Mouse (Mus musculus) MEL (cell line): ENCODE data around the gene Cracr2a. TPM values are rescaled to one million over a fixed set of nuclear protein-coding genes. Genes with fewer than 3 reads are reported as not detected.

Source experiments
- DNase-seq: peaks from one replicate; pipeline ENCODE4 v3.0.0; 2011; ENCODE audit warnings: low read depth, low spot score
- H3K27ac ChIP-seq: 2 replicates; pipeline ENCODE4 v1.5.1; 2012; ENCODE audit warnings: low read depth, mild to moderate bottlenecking, control low read depth, low read length, moderate library complexity; ENCODE audit not compliant: control insufficient read depth
- H3K27me3 ChIP-seq, 2 experiments: fragments of 150-350 bp in 1 of 2; sonication (generic) in 1 of 2; 2 replicates each; pipeline ENCODE4 v1.6.1; 2012; ENCODE audit warnings: low read length in 2 of 2, mild to moderate bottlenecking in 2 of 2, improper control_type of control experiment in 1 of 2, moderate library complexity in 1 of 2; ENCODE audit not compliant: insufficient read depth in 2 of 2, control insufficient read depth in 1 of 2
- H3K36me3 ChIP-seq, 2 experiments: 2 replicates each; pipeline ENCODE4 v1.6.1; 2012 to 2014; ENCODE audit warnings: low read length in 2 of 2, improper control_type of control experiment in 1 of 2, inconsistent platforms in 1 of 2, mild to moderate bottlenecking in 1 of 2; ENCODE audit not compliant: insufficient read depth in 2 of 2, control insufficient read depth in 1 of 2
- H3K4me1 ChIP-seq, 2 experiments: fragments of 150-350 bp in 1 of 2; sonication (generic) in 1 of 2; 2 replicates each; pipeline ENCODE4 v1.6.1; 2012; ENCODE audit warnings: low read length in 2 of 2, improper control_type of control experiment in 1 of 2, mild to moderate bottlenecking in 1 of 2; ENCODE audit not compliant: insufficient read depth in 2 of 2, control insufficient read depth in 1 of 2
- H3K4me3 ChIP-seq, 2 experiments: fragments of 150-350 bp in 1 of 2; sonication (generic) in 1 of 2; 2 replicates each; pipeline ENCODE4 v1.5.1; 2012; ENCODE audit warnings: low read depth in 2 of 2, low read length in 2 of 2, mild to moderate bottlenecking in 2 of 2, moderate library complexity in 2 of 2, control low read depth in 1 of 2, improper control_type of control experiment in 1 of 2; ENCODE audit not compliant: control insufficient read depth in 1 of 2, insufficient read depth in 1 of 2
- H3K79me2 ChIP-seq: 2 replicates; pipeline ENCODE4 v1.6.1; 2012; ENCODE audit warnings: mild to moderate bottlenecking, low read length, moderate library complexity; ENCODE audit not compliant: control insufficient read depth, poor library complexity, insufficient read depth
- H3K9ac ChIP-seq: 2 replicates; pipeline ENCODE4 v1.6.1; 2012; ENCODE audit warnings: low read depth, mild to moderate bottlenecking, control low read depth, low read length, moderate library complexity; ENCODE audit not compliant: control insufficient read depth, poor library complexity, severe bottlenecking
- H3K9me3 ChIP-seq: fragments of 150-350 bp; sonication (generic); replicated peaks from 2 replicates; pipeline ENCODE4 v1.6.1; 2012; ENCODE audit warnings: mild to moderate bottlenecking, low read length, improper control_type of control experiment, moderate library complexity; ENCODE audit not compliant: insufficient read depth
- BHLHE40 ChIP-seq: IDR thresholded peaks from 2 replicates; pipeline ENCODE4 v1.6.1; 2012; ENCODE audit warnings: low read depth, mild to moderate bottlenecking, inconsistent platforms, low read length, improper control_type of control experiment, borderline replicate concordance
- ELF1 ChIP-seq: IDR thresholded peaks from 2 replicates; pipeline ENCODE4 v1.6.1; 2014; ENCODE audit warnings: low read depth, mild to moderate bottlenecking, inconsistent platforms, low read length, improper control_type of control experiment, moderate library complexity
- ETS1 ChIP-seq: IDR thresholded peaks from 2 replicates; pipeline ENCODE4 v1.6.1; 2012; ENCODE audit warnings: low read depth, mild to moderate bottlenecking, inconsistent platforms, low read length, improper control_type of control experiment, moderate library complexity
- GABPA ChIP-seq: IDR thresholded peaks from 2 replicates; pipeline ENCODE4 v1.6.1; 2012; ENCODE audit warnings: low read depth, mild to moderate bottlenecking, inconsistent platforms, low read length, improper control_type of control experiment, moderate library complexity
- MEF2A ChIP-seq: IDR thresholded peaks from 2 replicates; pipeline ENCODE4 v1.6.1; 2014; ENCODE audit warnings: low read depth, mild to moderate bottlenecking, inconsistent platforms, low read length, improper control_type of control experiment; ENCODE audit not compliant: poor library complexity, insufficient replicate concordance, severe bottlenecking; ENCODE audit errors: extremely low read depth
- MXI1 ChIP-seq: IDR thresholded peaks from 2 replicates; pipeline ENCODE4 v1.6.1; 2011; ENCODE audit warnings: mild to moderate bottlenecking, low read depth, low read length, improper control_type of control experiment
- POLR2A ChIP-seq, 2 experiments: IDR thresholded peaks; 2 replicates each; pipeline ENCODE4 v1.6.1; 2011 to 2012; ENCODE audit warnings: low read length in 2 of 2, mild to moderate bottlenecking in 2 of 2, control low read depth in 1 of 2, improper control_type of control experiment in 1 of 2, low read depth in 1 of 2, moderate library complexity in 1 of 2; ENCODE audit not compliant: control insufficient read depth in 1 of 2, insufficient read depth in 1 of 2, poor library complexity in 1 of 2
- RAD21 ChIP-seq: IDR thresholded peaks from 2 replicates; pipeline ENCODE4 v1.6.1; 2011; ENCODE audit warnings: mild to moderate bottlenecking, low read depth, low read length, improper control_type of control experiment
- RCOR1 ChIP-seq: IDR thresholded peaks from 2 replicates; pipeline ENCODE4 v1.6.1; 2012; ENCODE audit warnings: low read depth, mild to moderate bottlenecking, inconsistent platforms, low read length, improper control_type of control experiment
- SIN3A ChIP-seq: IDR thresholded peaks from 2 replicates; pipeline ENCODE4 v1.6.1; 2012; ENCODE audit warnings: low read length, improper control_type of control experiment, inconsistent platforms
- UBTF ChIP-seq: IDR thresholded peaks from 2 replicates; pipeline ENCODE4 v1.6.1; 2012; ENCODE audit warnings: low read depth, mild to moderate bottlenecking, inconsistent platforms, low read length, improper control_type of control experiment, moderate library complexity, borderline replicate concordance; ENCODE audit not compliant: insufficient read depth
- USF1 ChIP-seq: IDR thresholded peaks from 2 replicates; pipeline ENCODE4 v1.6.1; 2014; ENCODE audit warnings: low read depth, mild to moderate bottlenecking, inconsistent platforms, low read length, improper control_type of control experiment, moderate library complexity
- USF2 ChIP-seq, 2 experiments: IDR thresholded peaks; 2 replicates each; pipeline ENCODE4 v1.6.1; 2011 to 2012; ENCODE audit warnings: improper control_type of control experiment in 2 of 2, low read length in 2 of 2, borderline replicate concordance in 1 of 2, inconsistent platforms in 1 of 2, low read depth in 1 of 2, mild to moderate bottlenecking in 1 of 2; ENCODE audit not compliant: insufficient read depth in 1 of 2
- ZNF384 ChIP-seq: IDR thresholded peaks from 2 replicates; pipeline ENCODE4 v1.6.1; 2012; ENCODE audit warnings: low read depth, mild to moderate bottlenecking, inconsistent platforms, low read length, improper control_type of control experiment
- polyA plus RNA-seq, 2 experiments: library from polyadenylated mRNA; stranded (reverse) in 1 of 2; unstranded in 1 of 2; fragments of >175 nt in 1 of 2; fragments of >200 nt in 1 of 2; gene quantifications; 2 replicates each; pipeline versions ENCODE4 v1.2.1 to v1.2.4; 2012; ENCODE audit warnings: low replicate concordance in 2 of 2, low read depth in 1 of 2; ENCODE audit not compliant: insufficient read length in 2 of 2, insufficient read depth in 1 of 2, missing spikeins in 1 of 2
- total RNA-seq: library from RNA; depleted of rRNA; stranded (reverse); fragments of 300-350 nt; gene quantifications from 2 replicates; pipeline ENCODE4 v1.2.3, GENCODE M21; 2012

The Cracr2a gene
- total and polyA plus RNA-seq, 3 experiments, result 2.2 to 3.1 TPM; not detected in 1

- no peak overlapping the region for H3K9ac ChIP-seq
- H3K4me1 ChIP-seq, result no peaks in the 10 kb centered on the region
- no peaks in the 10 kb centered on the region for H3K36me3 ChIP-seq
- H3K27ac ChIP-seq, result no peak overlapping the region
- TF ChIP-seq POLR2A (IDR thresholded peaks at IDR 0.05; ENCODE audit: control insufficient read depth in 1 of 2, insufficient read depth in 1 of 2, low read depth in 1 of 2, low read length in 2 of 2, poor library complexity in 1 of 2), result no peak
- no peak for TF ChIP-seq ETS1
- TF ChIP-seq ZNF384, result no peak
- no peak for TF ChIP-seq SIN3A
- no peak for TF ChIP-seq MEF2A
- no peak for TF ChIP-seq ELF1
- TF ChIP-seq UBTF, result no peak
- no peak for TF ChIP-seq USF1
- no peak for TF ChIP-seq USF2 (IDR thresholded peaks at IDR 0.05; ENCODE audit: borderline replicate concordance in 1 of 2, insufficient read depth in 1 of 2, low read depth in 1 of 2, low read length in 2 of 2)
- no peak for TF ChIP-seq MXI1
- TF ChIP-seq BHLHE40, result no peak
- no peak for DNase-seq
- H3K9me3 ChIP-seq, result no peaks in the 10 kb centered on the region
- no peaks in the 10 kb centered on the region for H3K27me3 ChIP-seq
- no peaks in the 10 kb centered on the region for H3K79me2 ChIP-seq
- no peak overlapping the region for H3K4me3 ChIP-seq
Measured at GRCm38 (mm10) chr6:127714906-127715305, 153.8 kb downstream of the Cracr2a start.

DNA sequence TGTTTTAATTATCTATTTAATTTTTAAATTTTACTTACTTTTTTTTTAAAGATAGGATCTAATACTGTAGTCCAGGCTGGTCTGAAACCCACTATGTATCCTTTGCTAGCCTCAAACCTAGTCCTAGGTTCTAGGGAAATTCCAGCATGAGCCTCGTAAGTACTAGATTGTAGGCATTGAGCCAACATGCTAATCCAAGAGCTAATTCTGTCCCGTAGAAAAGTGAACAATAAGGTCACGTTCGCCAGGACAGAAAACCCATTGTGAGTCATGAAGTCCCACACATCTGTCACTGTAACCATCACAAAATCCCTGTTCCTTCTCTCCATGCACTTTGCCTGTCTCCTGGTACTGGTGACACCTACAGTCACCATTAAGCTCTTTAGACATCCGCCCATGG lies 154.3 kb downstream of the Cracr2a start:
- Histone ChIP-seq H3K27me3 (no peaks in the 10 kb centered on the region), H3K79me2 (no peaks in the 10 kb centered on the region), H3K27ac (no peak overlapping the region), H3K9ac (no peak overlapping the region), H3K36me3 (no peaks in the 10 kb centered on the region), H3K4me3 (no peak overlapping the region), H3K9me3 (no peaks in the 10 kb centered on the region), H3K4me1 (no peaks in the 10 kb centered on the region)
- DNase-seq, result no peak
- TF ChIP-seq RAD21 (no peak), GABPA (no peak), RCOR1 (no peak), POLR2A (IDR thresholded peaks at IDR 0.05; ENCODE audit: control insufficient read depth in 1 of 2, insufficient read depth in 1 of 2, low read depth in 1 of 2, low read length in 2 of 2, poor library complexity in 1 of 2) (no peak)
